Mouse (Mus musculus): ENCODE data around the gene Ccdc88c.
A peak's percentile ranks its signal among the peaks of the same experiment; 100 is the strongest.

Gene Ccdc88c

GRCm38 (mm10) chr12:100969808-100970207 is 59.0 kb downstream of the Ccdc88c start:
- no peak for DNase-seq (ENCODE audit: extremely low read depth, low read depth)

GRCm38 (mm10) chr12:100967383-100967782 is 61.5 kb downstream of the Ccdc88c start:
- DNase-seq (ENCODE audit: extremely low read depth, low read depth), result no peak

- no peak for DNase-seq (ENCODE audit: extremely low read depth, low read depth)
These were observed 62.6 kb downstream of the Ccdc88c start for GRCm38 (mm10) chr12:100966253-100966652.

GRCm38 (mm10) chr12:100965298-100965697 is 63.6 kb downstream of the Ccdc88c start:
- DNase-seq (ENCODE audit: extremely low read depth, low read depth), result no peak

GRCm38 (mm10) chr12:100958621-100959592 is 69.9 kb downstream of the Ccdc88c start:
- peak; percentile 79 for DNase-seq (ENCODE audit: extremely low read depth, low read depth)

- peak; percentile 39 for DNase-seq (ENCODE audit: extremely low read depth, low read depth)
These were observed 70.8 kb downstream of the Ccdc88c start for GRCm38 (mm10) chr12:100958006-100958405.

GRCm38 (mm10) chr12:100957257-100957656 is 71.6 kb downstream of the Ccdc88c start:
- DNase-seq (ENCODE audit: extremely low read depth, low read depth), result no peak

- no peak for DNase-seq (ENCODE audit: extremely low read depth, low read depth)
These were observed 72.0 kb downstream of the Ccdc88c start for GRCm38 (mm10) chr12:100956825-100957224.

- DNase-seq (ENCODE audit: extremely low read depth, low read depth), result peak; percentile 51
These were observed 72.8 kb downstream of the Ccdc88c start for GRCm38 (mm10) chr12:100956028-100956427.

GRCm38 (mm10) chr12:100953926-100954325 is 74.9 kb downstream of the Ccdc88c start:
- DNase-seq (ENCODE audit: extremely low read depth, low read depth), result no peak

GRCm38 (mm10) chr12:100952193-100952931 is 76.5 kb downstream of the Ccdc88c start:
- peak; percentile 52 for DNase-seq (ENCODE audit: extremely low read depth, low read depth)

GRCm38 (mm10) chr12:100949146-100949545 is 79.7 kb downstream of the Ccdc88c start:
- no peak for DNase-seq (ENCODE audit: extremely low read depth, low read depth)

GRCm38 (mm10) chr12:100948021-100948420 is 80.8 kb downstream of the Ccdc88c start:
- DNase-seq (ENCODE audit: extremely low read depth, low read depth), result no peak

- DNase-seq (ENCODE audit: extremely low read depth, low read depth), result no peak
These were observed 82.9 kb downstream of the Ccdc88c start for GRCm38 (mm10) chr12:100945948-100946347.

- no peak for DNase-seq (ENCODE audit: extremely low read depth, low read depth)
These were observed 83.4 kb downstream of the Ccdc88c start for GRCm38 (mm10) chr12:100945501-100945900.

- no peak for DNase-seq (ENCODE audit: extremely low read depth, low read depth)
These were observed 83.9 kb downstream of the Ccdc88c start for GRCm38 (mm10) chr12:100944921-100945336.

GRCm38 (mm10) chr12:100943146-100943545 is 85.7 kb downstream of the Ccdc88c start:
- DNase-seq (ENCODE audit: extremely low read depth, low read depth), result no peak

GRCm38 (mm10) chr12:100941361-100941760 is 87.5 kb downstream of the Ccdc88c start:
- no peak for DNase-seq (ENCODE audit: extremely low read depth, low read depth)

GRCm38 (mm10) chr12:100937441-100938360 is 91.2 kb downstream of the Ccdc88c start:
- no peak for DNase-seq (ENCODE audit: extremely low read depth, low read depth)

- no peak for DNase-seq (ENCODE audit: extremely low read depth, low read depth)
These were observed 92.1 kb downstream of the Ccdc88c start for GRCm38 (mm10) chr12:100936737-100937136.

- DNase-seq (ENCODE audit: extremely low read depth, low read depth), result peak; percentile 34
These were observed 92.7 kb downstream of the Ccdc88c start for GRCm38 (mm10) chr12:100936116-100936515.
